Mouse (Mus musculus): ENCODE data around the gene Trmt112.
"Not testable (repeated sequence)": the region's sequence is repeated elsewhere in the genome, so short reads cannot be mapped to it uniquely, and the experiment has no call there.

GRCm38 (mm10) chr19:6910306-6910705 lies 808 bp downstream of the Trmt112 start:
- TF ChIP-seq CTCF, EP300 (IDR thresholded peaks at IDR 0.05; ENCODE audit: low read depth): not testable (repeated sequence)
